Mouse (Mus musculus) kidney, embryonic 14.5 days (tissue): ENCODE measurements around the gene Hnrnph3. TPM values are rescaled to one million over a fixed set of nuclear protein-coding genes. Genes with fewer than 3 reads are reported as not detected.

Experiments used
- ATAC-seq: fragments of 200-750 bp; cut with Nextera tagmentation; 2 replicates; pipeline ENCODE4 v1.8.0; 2017; ENCODE audit warnings: moderate number of reproducible peaks, mild to moderate bottlenecking, moderate TSS enrichment, moderate library complexity; ENCODE audit not compliant: low FRiP score, low TSS enrichment
- H3K27ac ChIP-seq: fragments of 300-500 bp; sonication (generic); 2 replicates; pipeline ENCODE4 v1.5.1; 2014; ENCODE audit warnings: low read depth, mild to moderate bottlenecking, low read length, moderate library complexity, mixed read lengths
- H3K27me3 ChIP-seq: fragments of 300-500 bp; sonication (generic); 2 replicates; pipeline ENCODE4 v1.6.1; 2014; ENCODE audit warnings: mild to moderate bottlenecking, low read length; ENCODE audit not compliant: control insufficient read depth, insufficient read depth
- H3K36me3 ChIP-seq: fragments of 300-500 bp; sonication (generic); 2 replicates; pipeline ENCODE4 v1.6.1; 2014; ENCODE audit warnings: low read length, mixed read lengths; ENCODE audit not compliant: control insufficient read depth, insufficient read depth
- H3K4me1 ChIP-seq: fragments of 300-500 bp; sonication (generic); 2 replicates; pipeline ENCODE4 v1.6.1; 2014; ENCODE audit warnings: low read length, mixed read lengths; ENCODE audit not compliant: control insufficient read depth, insufficient read depth
- H3K4me2 ChIP-seq: fragments of 300-500 bp; sonication (generic); replicated peaks from 2 replicates; pipeline ENCODE4 v1.6.1; 2014; ENCODE audit warnings: low read depth, mild to moderate bottlenecking, low read length
- H3K4me3 ChIP-seq: fragments of 300-500 bp; sonication (generic); 2 replicates; pipeline ENCODE4 v1.5.1; 2014; ENCODE audit warnings: mild to moderate bottlenecking, low read length
- H3K9ac ChIP-seq: fragments of 300-500 bp; sonication (generic); 2 replicates; pipeline ENCODE4 v1.6.1; 2014; ENCODE audit warnings: low read depth, mild to moderate bottlenecking, low read length, moderate library complexity
- H3K9me3 ChIP-seq: fragments of 300-500 bp; sonication (generic); 2 replicates; pipeline ENCODE4 v1.6.1; 2016; ENCODE audit warnings: low read length; ENCODE audit not compliant: control insufficient read depth
- WGBS: fragments of 180-500 bp; shearing (Covaris S2); extraction: QIAGEN DNeasy Blood & Tissue Kit; methylation state at CpG from one replicate; pipeline ENCODE4 v1.1.7; 2014; 5-methylcytosine and 5-hydroxymethylcytosine counted together
- polyA plus RNA-seq: library from polyadenylated mRNA; unstranded; fragments of >200 nt; fragmentation: Nextera tagmentation; extraction: Ambion mirVana; gene quantifications from 2 replicates; pipeline ENCODE4 v1.2.1, GENCODE M21; 2014

Gene Hnrnph3
- polyA plus RNA-seq, 1 experiment from 2014 or later: 86.8 TPM

DNA sequence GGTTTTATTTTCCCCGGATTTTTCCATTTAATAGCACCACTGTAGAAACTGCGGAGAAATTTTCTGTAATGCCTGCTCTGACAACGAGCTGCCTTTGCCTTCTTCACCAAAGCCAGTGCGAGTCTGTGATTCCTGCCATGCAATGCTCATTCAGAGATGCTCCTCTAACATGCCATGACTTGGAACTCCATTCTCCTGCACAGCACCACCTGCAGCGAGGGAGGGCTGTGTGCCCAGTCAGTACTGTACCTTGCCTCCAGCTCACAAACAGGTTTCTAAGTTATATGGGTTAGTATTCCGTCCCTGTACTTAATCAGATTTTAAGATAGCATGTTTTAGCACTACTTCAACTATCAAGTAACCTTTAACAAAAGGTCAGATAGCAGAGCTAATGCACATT lies 12.5 kb downstream of the Hnrnph3 start:
- no peaks in the 10 kb centered on the region for H3K9me3 ChIP-seq
- no peak overlapping the region for H3K4me2 ChIP-seq
- H3K27ac ChIP-seq: no peak overlapping the region
- no peak for ATAC-seq
- H3K36me3 ChIP-seq: peaks cover 91% of the 10 kb centered on the region
- no peak overlapping the region for H3K4me3 ChIP-seq
- no peaks in the 10 kb centered on the region for H3K4me1 ChIP-seq
- no peaks in the 10 kb centered on the region for H3K27me3 ChIP-seq
- WGBS: 93% methylated on average over 6 of the region's 6 CpGs
- no peak overlapping the region for H3K9ac ChIP-seq

GRCm38 (mm10) chr10:63010268-63010667 lies 13.7 kb downstream of the Hnrnph3 start:
- Histone ChIP-seq H3K9ac (no peak overlapping the region), H3K27ac (no peak overlapping the region), H3K4me3 (no peak overlapping the region), H3K36me3 (peaks cover 85% of the 10 kb centered on the region), H3K27me3 (no peaks in the 10 kb centered on the region), H3K4me2 (no peak overlapping the region), H3K9me3 (no peaks in the 10 kb centered on the region), H3K4me1 (no peaks in the 10 kb centered on the region)
- 89% methylated on average over 4 of the region's 4 CpGs for WGBS
- ATAC-seq: no peak

- Histone ChIP-seq H3K9ac (no peak overlapping the region), H3K27ac (no peak overlapping the region), H3K27me3 (no peaks in the 10 kb centered on the region), H3K4me1 (no peaks in the 10 kb centered on the region), H3K4me3 (no peak overlapping the region), H3K4me2 (no peak overlapping the region), H3K36me3 (peaks cover 82% of the 10 kb centered on the region), H3K9me3 (no peaks in the 10 kb centered on the region)
- no peak for ATAC-seq
- 67% methylated on average over 3 of the region's 3 CpGs for WGBS
Observed at GRCm38 (mm10) chr10:63008193-63008592, 15.8 kb downstream of the Hnrnph3 start.

- H3K9ac ChIP-seq: no peak overlapping the region
- no peaks in the 10 kb centered on the region for H3K4me1 ChIP-seq
- no peaks in the 10 kb centered on the region for H3K9me3 ChIP-seq
- H3K27ac ChIP-seq: no peak overlapping the region
- H3K4me2 ChIP-seq: no peak overlapping the region
- peaks cover 81% of the 10 kb centered on the region for H3K36me3 ChIP-seq
- H3K4me3 ChIP-seq: no peak overlapping the region
- WGBS: 88% methylated on average over 9 of the region's 9 CpGs
- ATAC-seq: no peak
- no peaks in the 10 kb centered on the region for H3K27me3 ChIP-seq
Observed at GRCm38 (mm10) chr10:63004556-63004955, 19.5 kb downstream of the Hnrnph3 start.

GRCm38 (mm10) chr10:63003252-63003651 lies 20.8 kb downstream of the Hnrnph3 start:
- Histone ChIP-seq H3K4me1 (no peaks in the 10 kb centered on the region), H3K27me3 (no peaks in the 10 kb centered on the region), H3K4me2 (no peak overlapping the region), H3K9ac (no peak overlapping the region), H3K36me3 (peaks cover 85% of the 10 kb centered on the region), H3K27ac (no peak overlapping the region), H3K9me3 (no peaks in the 10 kb centered on the region), H3K4me3 (no peak overlapping the region)
- WGBS: 52% methylated on average over 9 of the region's 9 CpGs
- ATAC-seq: no peak

DNA sequence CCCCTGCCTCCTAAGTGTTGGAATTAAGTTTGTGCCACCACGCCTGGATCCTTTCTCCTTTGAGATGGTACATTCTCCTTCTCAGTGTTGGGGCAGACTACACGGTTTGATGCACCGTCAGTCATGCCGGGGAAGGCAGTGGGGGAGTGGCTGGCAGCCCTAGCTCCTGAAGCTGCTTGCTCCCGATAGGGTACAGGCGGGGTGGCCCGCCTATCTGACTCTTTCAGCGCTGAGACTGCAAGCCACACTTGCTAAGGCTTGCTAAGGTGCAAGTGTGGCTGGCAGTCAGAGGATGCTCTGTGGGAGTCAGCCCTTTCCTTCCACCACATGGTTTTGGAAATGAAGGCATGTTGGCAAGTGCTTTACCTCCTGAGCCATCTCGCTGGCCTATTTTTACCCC lies 23.4 kb downstream of the Hnrnph3 start:
- 49% methylated on average over 9 of the region's 9 CpGs for WGBS
- Histone ChIP-seq H3K27ac (no peak overlapping the region), H3K4me2 (no peak overlapping the region), H3K9ac (no peak overlapping the region), H3K9me3 (no peaks in the 10 kb centered on the region), H3K36me3 (peaks cover 87% of the 10 kb centered on the region), H3K4me3 (no peak overlapping the region), H3K27me3 (no peaks in the 10 kb centered on the region), H3K4me1 (no peaks in the 10 kb centered on the region)
- peak; percentile 79 for ATAC-seq

- H3K9me3 ChIP-seq: no peaks in the 10 kb centered on the region
- H3K4me2 ChIP-seq: no peak overlapping the region
- no peaks in the 10 kb centered on the region for H3K27me3 ChIP-seq
- no peak overlapping the region for H3K9ac ChIP-seq
- peaks cover 83% of the 10 kb centered on the region for H3K36me3 ChIP-seq
- H3K4me1 ChIP-seq: no peaks in the 10 kb centered on the region
- no peak overlapping the region for H3K4me3 ChIP-seq
- 82% methylated on average over 8 of the region's 9 CpGs for WGBS
- H3K27ac ChIP-seq: no peak overlapping the region
- ATAC-seq: no peak
Observed at GRCm38 (mm10) chr10:62993991-62994390, 30.0 kb downstream of the Hnrnph3 start.

GRCm38 (mm10) chr10:62990636-62991035 lies 33.4 kb downstream of the Hnrnph3 start:
- Histone ChIP-seq H3K9ac (no peak overlapping the region), H3K4me1 (no peaks in the 10 kb centered on the region), H3K9me3 (no peaks in the 10 kb centered on the region), H3K27ac (no peak overlapping the region), H3K36me3 (peaks cover 67% of the 10 kb centered on the region), H3K4me2 (no peak overlapping the region), H3K27me3 (no peaks in the 10 kb centered on the region), H3K4me3 (no peak overlapping the region)
- no peak for ATAC-seq
- WGBS: 94% methylated on average over 15 of the region's 15 CpGs

GRCm38 (mm10) chr10:62987341-62987740 lies 36.7 kb downstream of the Hnrnph3 start:
- Histone ChIP-seq H3K36me3 (peaks cover 56% of the 10 kb centered on the region), H3K27me3 (no peaks in the 10 kb centered on the region)
- ATAC-seq: no peak

DNA sequence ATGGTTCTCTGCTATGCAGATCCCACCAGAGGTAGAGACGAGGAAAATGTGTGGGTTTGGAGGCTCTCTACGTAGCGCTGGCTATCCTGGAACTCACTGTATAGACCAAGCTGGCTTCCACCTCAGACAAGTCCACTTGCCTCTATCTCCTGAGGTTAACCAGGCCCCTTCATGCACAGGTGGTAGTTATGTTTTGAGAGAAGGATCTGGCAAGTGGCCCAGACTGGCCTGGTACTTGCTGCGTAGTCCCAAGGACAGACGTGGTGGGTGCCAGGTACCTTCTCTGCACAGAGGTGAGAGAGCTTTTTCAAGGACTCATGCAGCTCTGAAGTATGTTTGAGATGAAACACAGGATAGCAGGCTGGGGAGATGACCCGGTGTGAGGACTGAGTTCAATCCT lies 39.5 kb downstream of the Hnrnph3 start:
- H3K4me3 ChIP-seq: no peak overlapping the region
- no peak overlapping the region for H3K9ac ChIP-seq
- no peaks in the 10 kb centered on the region for H3K27me3 ChIP-seq
- no peaks in the 10 kb centered on the region for H3K9me3 ChIP-seq
- no peak overlapping the region for H3K4me2 ChIP-seq
- H3K36me3 ChIP-seq: peaks cover 37% of the 10 kb centered on the region
- no peak overlapping the region for H3K27ac ChIP-seq
- no peak for ATAC-seq
- no peaks in the 10 kb centered on the region for H3K4me1 ChIP-seq
- WGBS: 92% methylated on average over 6 of the region's 6 CpGs

More at GRCm38 (mm10) chr10:62987341-62987740, 36.7 kb downstream of the Hnrnph3 start:
- no peaks in the 10 kb centered on the region for H3K4me1 ChIP-seq
- no peaks in the 10 kb centered on the region for H3K9me3 ChIP-seq
- H3K9ac ChIP-seq: no peak overlapping the region
- no peak overlapping the region for H3K4me3 ChIP-seq
- WGBS: 27% methylated on average over 3 of the region's 3 CpGs
- H3K27ac ChIP-seq: no peak overlapping the region
- no peak overlapping the region for H3K4me2 ChIP-seq
